Mouse (Mus musculus): ENCODE measurements around the gene Snrk. TPM values are rescaled to one million over a fixed set of nuclear protein-coding genes. Genes with fewer than 3 reads are reported as not detected.

The Snrk gene
- polyA plus RNA-seq, 1 experiment from 2014 or later = 48.3 TPM

DNA sequence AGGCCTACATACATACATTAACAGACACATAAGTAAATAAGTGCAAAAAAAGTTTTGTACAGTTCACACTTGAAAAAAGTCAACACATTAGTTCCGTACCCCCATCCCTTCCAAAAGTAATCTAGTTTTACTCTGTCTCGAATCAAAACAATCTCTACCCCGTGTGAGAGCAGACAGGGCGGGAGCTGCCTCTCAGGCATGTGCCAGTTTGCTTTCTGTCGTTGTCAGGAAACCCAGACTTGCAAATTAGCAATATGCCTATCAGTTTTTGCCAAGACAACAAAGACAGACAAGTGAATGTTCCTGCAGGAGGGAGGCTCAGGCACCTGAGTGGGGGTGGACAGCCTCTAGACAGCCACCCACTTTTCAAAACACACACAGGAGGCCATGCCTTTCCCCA is 76.3 kb downstream of the Snrk start:
- 70% methylated on average over 5 of the region's 5 CpGs for WGBS
- no peak for ATAC-seq (ENCODE audit: low FRiP score, low read depth)

DNA sequence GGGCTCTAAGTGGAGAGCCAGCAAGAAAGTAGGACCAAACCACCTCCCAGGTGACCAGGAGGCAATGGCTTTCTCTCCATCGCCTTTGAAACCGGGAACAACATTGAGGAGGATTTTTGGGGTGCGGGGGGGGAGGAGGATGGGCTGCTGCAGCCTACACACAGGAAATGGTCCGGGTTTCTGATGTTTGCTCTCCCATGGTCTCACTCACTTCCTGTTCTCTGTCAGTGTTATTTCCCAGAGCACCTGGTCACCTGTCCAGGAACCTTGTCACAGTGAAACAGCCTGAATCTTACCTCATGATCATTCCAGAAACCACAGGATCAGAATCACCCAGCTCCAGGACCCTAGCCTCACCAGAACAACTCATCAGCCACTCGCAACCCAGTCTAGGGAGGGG is 76.8 kb downstream of the Snrk start:
- H3K36me3 ChIP-seq = no peaks in the 10 kb centered on the region
- no peak overlapping the region for H3K9ac ChIP-seq
- H3K27me3 ChIP-seq = no peaks in the 10 kb centered on the region
- H3K9me3 ChIP-seq = no peaks in the 10 kb centered on the region
- no peak overlapping the region for H3K27ac ChIP-seq
- H3K4me3 ChIP-seq = no peak overlapping the region
- no peak for ATAC-seq (ENCODE audit: low FRiP score, low read depth)
- H3K4me1 ChIP-seq = peaks cover 32% of the 10 kb centered on the region
- 69% methylated on average over 5 of the region's 5 CpGs for WGBS
- H3K4me2 ChIP-seq (replicated peaks) = no peak overlapping the region

More for the DNA sequence above, 76.3 kb downstream of the Snrk start:
- Histone ChIP-seq H3K27ac (no peak overlapping the region), H3K4me2 (replicated peaks) (no peak overlapping the region), H3K4me3 (no peak overlapping the region), H3K9me3 (no peaks in the 10 kb centered on the region), H3K27me3 (no peaks in the 10 kb centered on the region), H3K9ac (no peak overlapping the region), H3K36me3 (no peaks in the 10 kb centered on the region), H3K4me1 (peaks cover 32% of the 10 kb centered on the region)

DNA sequence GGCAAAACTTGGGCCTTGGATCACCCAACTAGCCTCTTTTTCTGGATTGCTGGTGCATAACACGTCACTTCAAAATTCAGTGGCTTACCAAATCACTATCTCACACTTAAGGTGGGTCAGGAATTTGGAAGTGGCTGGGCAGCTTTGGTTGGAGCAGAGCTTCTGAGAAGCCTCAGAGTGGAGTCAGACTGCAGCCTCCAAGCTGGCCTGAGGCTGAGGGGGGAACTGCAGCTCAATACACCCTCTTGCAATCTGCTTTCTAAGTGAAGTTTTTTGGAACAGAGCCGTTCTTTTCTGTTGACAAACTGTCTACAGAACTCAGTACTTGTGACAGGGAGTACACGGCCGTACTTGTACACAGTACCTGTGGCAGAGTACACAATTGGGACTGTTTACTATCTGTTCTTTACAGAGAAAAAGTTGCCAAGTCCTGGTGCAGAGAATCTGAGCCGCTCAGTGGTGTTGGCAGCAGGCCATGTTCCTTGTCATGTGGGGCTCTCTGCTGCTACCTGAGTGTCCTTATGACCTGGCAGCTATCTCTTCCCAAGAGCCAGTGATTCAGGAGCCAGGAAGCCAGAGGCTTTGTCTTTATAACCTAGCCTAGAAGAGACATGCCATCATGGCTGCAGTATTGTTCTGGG is 78.1 kb downstream of the Snrk start:
- Histone ChIP-seq H3K4me2 (replicated peaks) (no peak overlapping the region), H3K36me3 (no peaks in the 10 kb centered on the region), H3K9me3 (no peaks in the 10 kb centered on the region), H3K9ac (no peak overlapping the region), H3K4me1 (peaks cover 32% of the 10 kb centered on the region), H3K27ac (no peak overlapping the region), H3K27me3 (no peaks in the 10 kb centered on the region), H3K4me3 (no peak overlapping the region)
- WGBS = 75% methylated on average over 5 of the region's 5 CpGs
- ATAC-seq (ENCODE audit: low FRiP score, low read depth) = no peak

DNA sequence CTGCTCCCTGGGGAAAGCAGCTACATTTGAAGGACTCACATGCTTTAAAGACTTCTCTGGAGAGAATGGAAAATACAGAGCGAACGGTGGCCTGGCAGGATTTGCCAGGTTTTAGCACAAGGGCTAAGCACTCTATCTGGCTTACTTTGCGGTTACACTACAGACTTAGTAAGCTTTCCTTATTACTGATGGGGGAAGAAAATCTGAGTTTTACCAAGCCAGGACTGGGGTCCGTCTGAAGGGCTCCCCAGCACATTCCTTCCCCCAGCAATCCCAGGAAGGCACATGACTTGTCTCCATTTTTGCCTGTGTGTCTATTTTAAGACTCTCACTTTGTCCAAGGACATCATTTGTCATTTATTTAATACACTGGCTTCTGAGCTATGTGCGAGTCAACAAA is 80.0 kb downstream of the Snrk start:
- peaks cover 32% of the 10 kb centered on the region for H3K4me1 ChIP-seq
- H3K27ac ChIP-seq = 0 out of 2 replicates have a peak overlapping the region, but pooled peaks have one; percentile 6

DNA sequence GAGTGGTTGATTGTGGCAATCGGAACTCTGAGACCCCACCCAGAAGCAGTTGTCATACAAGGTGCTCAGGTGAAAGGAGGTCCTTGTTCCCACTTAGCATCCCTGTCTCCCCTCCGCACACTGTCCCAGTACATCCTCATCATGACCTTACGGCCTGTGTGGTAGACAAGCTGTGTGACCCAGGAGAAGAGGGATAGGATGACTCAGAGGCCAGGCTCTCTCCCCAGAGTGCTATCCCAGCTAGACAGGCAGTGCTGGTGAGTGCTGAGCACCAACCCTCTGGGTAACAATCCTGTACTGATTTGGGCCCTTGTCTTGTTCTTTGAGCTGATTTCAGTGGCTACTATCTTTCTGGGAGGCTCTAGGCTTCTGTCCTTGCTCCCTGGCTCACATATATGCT is 81.6 kb downstream of the Snrk start:
- H3K4me2 ChIP-seq (replicated peaks) = no peak overlapping the region
- ATAC-seq (ENCODE audit: low FRiP score, low read depth) = no peak
- no peak overlapping the region for H3K27ac ChIP-seq
- peaks cover 6% of the 10 kb centered on the region; the same call in 1 of the 2 replicates for H3K36me3 ChIP-seq
- H3K4me3 ChIP-seq = no peak overlapping the region
- peaks cover 30% of the 10 kb centered on the region for H3K4me1 ChIP-seq
- H3K9me3 ChIP-seq = no peaks in the 10 kb centered on the region
- no peaks in the 10 kb centered on the region for H3K27me3 ChIP-seq
- whole genome bisulfite sequencing = 85% methylated on average over 3 of the region's 3 CpGs
- no peak overlapping the region for H3K9ac ChIP-seq

More for the DNA sequence above, 80.0 kb downstream of the Snrk start:
- H3K9ac ChIP-seq = no peak overlapping the region
- peaks cover 6% of the 10 kb centered on the region; the same call in 1 of the 2 replicates for H3K36me3 ChIP-seq
- no peak overlapping the region for H3K4me2 ChIP-seq (replicated peaks)
- H3K4me3 ChIP-seq = no peak overlapping the region
- ATAC-seq (ENCODE audit: low FRiP score, low read depth) = no peak
- no peaks in the 10 kb centered on the region for H3K27me3 ChIP-seq
- WGBS = 46% methylated on average over 5 of the region's 5 CpGs
- H3K9me3 ChIP-seq = no peaks in the 10 kb centered on the region

DNA sequence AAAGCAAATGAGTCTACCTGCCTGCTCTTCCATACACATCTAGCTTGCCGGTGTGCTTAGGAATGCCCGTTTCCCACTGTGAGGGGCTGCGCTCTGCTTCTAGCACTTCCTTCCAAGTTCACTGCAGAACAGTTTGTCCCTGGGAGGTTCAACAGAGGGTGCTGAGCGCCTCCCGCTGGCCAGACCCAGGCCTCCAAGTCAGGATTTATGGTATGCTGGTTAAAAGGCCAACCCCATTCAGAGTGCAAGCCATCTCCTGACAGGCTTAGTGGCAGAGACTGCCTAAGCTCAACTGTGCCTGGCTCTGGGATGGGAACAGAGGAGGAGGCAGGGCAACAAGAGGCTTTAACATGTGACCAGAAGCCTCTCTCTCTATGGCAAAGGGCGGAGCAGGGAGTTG is 82.2 kb downstream of the Snrk start:
- Histone ChIP-seq H3K9ac (no peak overlapping the region), H3K27ac (no peak overlapping the region), H3K36me3 (peaks cover 6% of the 10 kb centered on the region; the same call in 1 of the 2 replicates), H3K9me3 (no peaks in the 10 kb centered on the region), H3K4me1 (peaks cover 23% of the 10 kb centered on the region), H3K4me2 (replicated peaks) (no peak overlapping the region), H3K4me3 (no peak overlapping the region), H3K27me3 (no peaks in the 10 kb centered on the region)
- ATAC-seq (ENCODE audit: low FRiP score, low read depth) = no peak
- 24% methylated on average over 6 of the region's 6 CpGs for WGBS

DNA sequence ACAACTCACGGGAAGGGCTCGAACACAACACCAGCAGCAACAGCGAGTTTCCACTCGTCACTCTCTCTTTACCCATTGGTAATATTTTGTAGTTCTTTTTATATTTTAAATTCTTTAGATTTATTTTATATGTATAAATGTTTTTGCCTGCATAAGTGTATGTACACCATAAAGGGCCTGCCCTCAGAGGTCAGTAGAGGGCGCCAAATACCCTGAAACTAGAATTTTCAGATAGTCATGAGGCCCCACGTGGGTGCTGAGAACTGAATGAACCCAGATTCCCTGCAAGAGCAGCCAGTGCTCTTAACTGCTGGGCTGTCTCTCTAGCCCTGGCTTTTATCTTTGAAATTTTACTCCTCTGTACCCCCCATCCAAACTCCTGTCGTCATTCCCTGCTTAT is 87.4 kb downstream of the Snrk start:
- no peaks in the 10 kb centered on the region for H3K9me3 ChIP-seq
- 65% methylated on average over 7 of the region's 7 CpGs for WGBS
- H3K9ac ChIP-seq = no peak overlapping the region
- H3K27me3 ChIP-seq = no peaks in the 10 kb centered on the region
- no peak for ATAC-seq (ENCODE audit: low FRiP score, low read depth)
- H3K36me3 ChIP-seq = peaks cover 6% of the 10 kb centered on the region; the same call in 1 of the 2 replicates
- no peak overlapping the region for H3K27ac ChIP-seq
- no peak overlapping the region for H3K4me3 ChIP-seq
- H3K4me1 ChIP-seq = peaks cover 6% of the 10 kb centered on the region; the same call in 1 of the 2 replicates
- H3K4me2 ChIP-seq (replicated peaks) = no peak overlapping the region

DNA sequence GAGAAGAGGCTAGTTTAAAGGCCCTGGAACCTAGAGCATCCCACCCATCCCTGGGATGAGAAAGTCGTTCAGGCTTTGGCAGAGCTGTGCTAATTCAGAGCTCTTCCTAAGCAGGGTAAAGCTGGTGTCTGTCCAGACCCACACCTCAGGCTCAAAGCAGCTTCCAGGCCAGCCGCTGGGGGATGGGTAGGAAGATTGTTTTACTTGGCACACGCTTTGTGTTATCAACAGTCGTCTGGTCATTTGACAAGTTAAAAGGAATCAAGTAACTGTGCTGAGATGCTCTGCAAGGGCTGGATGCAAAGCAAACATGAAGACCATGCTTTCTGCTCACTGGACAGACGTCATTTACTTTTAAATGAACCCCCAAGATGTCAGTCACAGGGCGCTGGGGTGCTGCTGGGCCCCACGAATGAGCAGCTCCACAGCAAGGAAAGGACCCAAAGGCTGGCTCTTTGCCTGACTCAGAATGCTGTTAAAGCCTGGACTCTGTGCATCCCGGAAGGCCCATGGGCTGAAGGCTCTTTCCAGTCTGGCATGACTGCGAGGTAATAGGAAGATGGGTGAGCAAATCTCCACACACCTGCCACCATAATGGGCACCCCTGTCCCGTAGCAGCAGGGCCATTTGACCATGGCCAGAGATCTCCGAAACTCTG is 88.6 kb downstream of the Snrk start:
- H3K9me3 ChIP-seq = no peaks in the 10 kb centered on the region
- no peak overlapping the region for H3K27ac ChIP-seq
- H3K27me3 ChIP-seq = no peaks in the 10 kb centered on the region
- ATAC-seq (ENCODE audit: low FRiP score, low read depth) = no peak
- H3K4me2 ChIP-seq (replicated peaks) = no peak overlapping the region
- H3K36me3 ChIP-seq = peaks cover 6% of the 10 kb centered on the region; the same call in 1 of the 2 replicates
- H3K4me1 ChIP-seq = peaks cover 6% of the 10 kb centered on the region; the same call in 1 of the 2 replicates
- 56% methylated on average over 11 of the region's 11 CpGs for WGBS
- H3K4me3 ChIP-seq = no peak overlapping the region
- H3K9ac ChIP-seq = no peak overlapping the region

DNA sequence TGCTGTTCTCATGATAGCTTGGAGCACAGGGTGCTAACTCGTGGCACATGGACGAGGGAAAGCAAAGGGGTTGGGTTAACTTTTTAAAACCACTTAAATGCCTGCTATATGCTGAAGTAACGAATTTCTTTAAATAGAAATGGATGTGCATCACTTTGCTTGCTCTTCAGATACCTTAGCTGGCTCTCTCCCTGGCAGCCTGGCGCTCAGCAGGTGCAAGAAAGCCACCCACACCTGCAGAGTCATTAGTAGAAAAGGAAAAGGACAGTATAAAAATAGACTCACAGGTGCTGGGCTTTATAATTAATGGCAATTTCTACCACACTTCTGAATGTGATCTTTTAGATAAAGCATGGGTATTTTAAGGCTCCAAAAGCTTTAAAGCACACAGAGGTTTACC is 91.2 kb downstream of the Snrk start:
- no peak overlapping the region for H3K4me3 ChIP-seq
- no peak overlapping the region for H3K9ac ChIP-seq
- H3K27ac ChIP-seq = no peak overlapping the region
- ATAC-seq (ENCODE audit: low FRiP score, low read depth) = no peak
- no peaks in the 10 kb centered on the region for H3K27me3 ChIP-seq
- no peak overlapping the region for H3K4me2 ChIP-seq (replicated peaks)
- no peaks in the 10 kb centered on the region for H3K36me3 ChIP-seq
- H3K4me1 ChIP-seq = peaks cover 6% of the 10 kb centered on the region; the same call in 1 of the 2 replicates
- no peaks in the 10 kb centered on the region for H3K9me3 ChIP-seq
- 69% methylated on average over 4 of the region's 4 CpGs for WGBS

DNA sequence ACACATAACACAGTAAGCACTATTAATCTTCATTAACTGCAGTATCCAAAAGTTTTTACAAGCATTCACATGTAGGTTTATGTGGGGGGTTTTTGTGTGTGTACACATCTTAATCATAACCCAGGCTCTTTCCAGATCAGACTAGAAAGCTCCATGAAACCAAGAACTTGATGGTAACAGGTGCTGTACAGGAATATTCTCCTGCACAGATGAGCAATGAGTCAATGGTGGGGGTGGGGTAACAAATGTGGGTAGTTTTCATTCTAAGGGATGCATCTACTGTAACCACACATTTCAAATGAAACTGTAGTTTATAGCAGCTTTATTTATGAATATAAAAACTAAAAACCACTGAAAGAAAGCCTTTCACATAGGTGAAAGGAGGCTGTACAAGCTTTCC is 98.1 kb downstream of the Snrk start:
- Histone ChIP-seq H3K27me3 (no peaks in the 10 kb centered on the region), H3K4me1 (no peaks in the 10 kb centered on the region), H3K4me3 (no peak overlapping the region), H3K9me3 (no peaks in the 10 kb centered on the region), H3K27ac (no peak overlapping the region), H3K9ac (no peak overlapping the region), H3K4me2 (replicated peaks) (no peak overlapping the region), H3K36me3 (no peaks in the 10 kb centered on the region)
- ATAC-seq (ENCODE audit: low FRiP score, low read depth) = no peak

DNA sequence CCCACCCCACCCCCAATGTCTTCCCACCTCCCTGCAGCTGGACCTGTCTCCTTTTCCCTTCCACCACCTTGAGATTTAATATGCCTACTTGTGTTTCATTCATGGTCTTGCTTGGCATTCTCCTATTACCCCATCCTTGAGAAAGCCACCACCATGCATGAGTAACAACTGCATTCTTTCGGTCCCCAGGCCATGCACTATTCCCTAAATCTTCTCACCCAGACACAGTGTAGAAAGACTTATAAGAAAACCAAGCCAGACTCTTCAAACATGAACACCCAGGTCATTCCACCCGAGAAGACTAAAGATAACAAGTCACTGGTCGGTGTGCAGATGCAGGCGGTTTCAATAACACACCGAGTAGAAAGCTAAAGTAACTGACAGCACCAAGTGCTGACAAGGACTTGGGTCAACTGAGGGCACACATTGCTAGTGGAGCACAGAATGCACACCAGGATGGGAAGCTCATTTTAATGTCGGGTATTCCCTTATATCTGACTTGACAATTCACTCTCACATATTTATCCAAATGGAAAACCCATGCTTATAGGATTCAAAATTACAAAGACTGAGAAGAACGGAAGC is 100.0 kb downstream of the Snrk start:
- no peak overlapping the region for H3K27ac ChIP-seq
- no peaks in the 10 kb centered on the region for H3K4me1 ChIP-seq
- no peak for ATAC-seq (ENCODE audit: low FRiP score, low read depth)
- no peak overlapping the region for H3K4me3 ChIP-seq
- no peaks in the 10 kb centered on the region for H3K9me3 ChIP-seq
- WGBS = 81% methylated on average over 7 of the region's 7 CpGs
- no peaks in the 10 kb centered on the region for H3K27me3 ChIP-seq
- no peak overlapping the region for H3K4me2 ChIP-seq (replicated peaks)
- no peaks in the 10 kb centered on the region for H3K36me3 ChIP-seq
- H3K9ac ChIP-seq = no peak overlapping the region

All from limb, embryonic 13.5 days (tissue).